Mouse (Mus musculus) midbrain, embryonic 14.5 days (tissue): ENCODE data around the gene Bcl2a1a. TPM values are rescaled to one million over a fixed set of nuclear protein-coding genes. Genes with fewer than 3 reads are reported as not detected.
"Not testable (repeated sequence)": the region's sequence is repeated elsewhere in the genome, so short reads cannot be mapped to it uniquely, and the experiment has no call there.

Source experiments
- ATAC-seq: fragments of 200-750 bp; cut with Nextera tagmentation; 2 replicates; pipeline ENCODE4 v1.8.0; 2017; ENCODE audit warnings: moderate number of reproducible peaks, moderate library complexity; ENCODE audit not compliant: low FRiP score, low TSS enrichment
- DNase-seq: peaks from one replicate; pipeline ENCODE4 v3.0.0-alpha.2; 2015
- H3K27ac ChIP-seq: fragments of 300-500 bp; sonication (generic); replicated peaks from 2 replicates; pipeline ENCODE4 v1.5.1; 2014; ENCODE audit warnings: mild to moderate bottlenecking, low read depth, low read length, moderate library complexity
- H3K27me3 ChIP-seq: fragments of 300-500 bp; sonication (generic); 2 replicates; pipeline ENCODE4 v1.6.1; 2014; ENCODE audit warnings: low read length, control low read depth, mixed read lengths; ENCODE audit not compliant: control insufficient read depth, insufficient read depth
- H3K36me3 ChIP-seq: fragments of 300-500 bp; sonication (generic); 2 replicates; pipeline ENCODE4 v1.6.1; 2014; ENCODE audit warnings: low read length, control low read depth; ENCODE audit not compliant: control insufficient read depth, insufficient read depth
- H3K4me1 ChIP-seq: fragments of 300-500 bp; sonication (generic); 2 replicates; pipeline ENCODE4 v1.6.1; 2014; ENCODE audit warnings: mild to moderate bottlenecking, antibody characterized with exemption, low read length, control low read depth; ENCODE audit not compliant: control insufficient read depth, insufficient read depth
- H3K4me2 ChIP-seq: fragments of 300-500 bp; sonication (generic); 2 replicates; pipeline ENCODE4 v1.6.1; 2014; ENCODE audit warnings: mild to moderate bottlenecking, low read length, moderate library complexity
- H3K4me3 ChIP-seq: fragments of 300-500 bp; sonication (generic); replicated peaks from 2 replicates; pipeline ENCODE4 v1.5.1; 2014; ENCODE audit warnings: low read depth, low read length
- H3K9ac ChIP-seq: fragments of 300-500 bp; sonication (generic); replicated peaks from 2 replicates; pipeline ENCODE4 v1.6.1; 2014; ENCODE audit warnings: mild to moderate bottlenecking, low read length, moderate library complexity
- H3K9me3 ChIP-seq: fragments of 300-500 bp; sonication (generic); 2 replicates; pipeline ENCODE4 v1.6.1; 2016; ENCODE audit warnings: low read length, control low read depth, mixed read lengths; ENCODE audit not compliant: control insufficient read depth
- WGBS: fragments of 180-500 bp; shearing (Covaris S2); extraction: QIAGEN DNeasy Blood & Tissue Kit; methylation state at CpG from one replicate; pipeline ENCODE4 v1.1.7; 2014; 5-methylcytosine and 5-hydroxymethylcytosine counted together
- polyA plus RNA-seq: library from polyadenylated mRNA; unstranded; fragments of >200 nt; fragmentation: Nextera tagmentation; extraction: Ambion mirVana; gene quantifications from 2 replicates; pipeline ENCODE4 v1.2.1, GENCODE M21; 2014

Bcl2a1a gene
- polyA plus RNA-seq, 1 experiment from 2014 or later = not detected

DNA sequence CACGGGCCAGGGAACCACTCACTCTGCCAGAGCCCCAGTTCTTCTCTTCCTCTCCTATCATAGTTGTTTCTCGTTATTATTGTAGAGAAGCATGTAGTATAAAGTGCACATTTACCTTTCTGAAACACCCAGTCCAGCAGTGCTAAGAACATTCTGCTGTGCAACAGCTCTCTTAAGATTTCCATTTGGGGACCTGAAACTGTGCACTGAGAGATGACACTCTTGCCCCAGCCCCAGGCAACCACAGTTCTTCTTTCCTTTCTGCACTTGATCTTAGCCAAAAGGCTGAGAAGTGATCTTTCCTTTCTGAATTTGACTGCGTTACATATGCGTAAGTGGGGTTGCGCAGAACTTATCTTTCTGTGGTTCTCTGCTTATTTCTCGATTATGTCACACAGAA, 9.8 kb downstream of the Bcl2a1a start:
- not testable (repeated sequence) for ATAC-seq, H3K27ac ChIP-seq, H3K4me3 ChIP-seq, H3K4me2 ChIP-seq, H3K27me3 ChIP-seq, H3K4me1 ChIP-seq, H3K9me3 ChIP-seq, H3K36me3 ChIP-seq, DNase-seq, H3K9ac ChIP-seq
- WGBS = no CpG with 5 or more reads among the region's 6 CpGs

DNA sequence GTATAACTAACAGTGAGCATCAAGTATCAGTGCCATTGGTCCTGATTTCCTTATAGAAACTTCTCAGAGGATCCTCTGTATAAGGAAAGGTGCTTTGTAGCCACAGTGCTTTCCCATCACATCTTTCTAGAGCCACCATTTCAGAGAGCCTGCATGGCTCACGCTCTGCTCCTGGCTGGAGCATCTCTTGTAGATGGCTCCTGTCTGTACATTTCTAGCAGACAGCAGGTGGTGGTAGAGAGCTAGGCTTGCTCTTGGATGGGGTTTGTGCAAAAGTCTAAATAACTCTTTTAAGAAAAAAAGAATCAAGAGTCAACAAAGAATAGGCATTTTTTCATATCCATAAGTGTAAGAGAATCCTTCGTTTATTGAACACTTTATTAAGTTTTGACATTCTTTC, 12.8 kb downstream of the Bcl2a1a start:
- H3K4me2 ChIP-seq, H3K4me1 ChIP-seq, ATAC-seq, H3K9me3 ChIP-seq, H3K9ac ChIP-seq, H3K27me3 ChIP-seq, H3K27ac ChIP-seq, H3K4me3 ChIP-seq, H3K36me3 ChIP-seq, DNase-seq: not testable (repeated sequence)
- WGBS = no CpG with 5 or more reads among the region's 2 CpGs

DNA sequence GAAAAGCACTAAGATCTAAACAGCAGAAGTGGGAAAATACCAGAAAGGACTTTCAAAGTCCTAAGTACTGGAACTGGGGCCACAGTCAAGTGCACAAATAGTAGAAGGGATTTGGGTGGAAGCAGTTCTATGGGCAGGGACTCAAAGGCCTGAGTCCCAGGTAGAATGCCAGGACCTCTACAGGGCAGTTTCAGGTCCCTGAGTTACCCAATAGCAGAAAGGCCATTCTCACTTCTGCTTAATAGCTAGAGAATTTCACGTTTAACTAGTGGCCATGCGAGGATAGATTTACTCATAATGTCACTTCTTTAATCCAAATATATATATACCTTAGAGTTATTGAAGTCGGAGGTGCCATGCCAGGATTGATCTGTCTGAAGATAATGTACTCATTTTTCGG, 20.2 kb downstream of the Bcl2a1a start:
- H3K27ac ChIP-seq, ATAC-seq, H3K36me3 ChIP-seq, H3K9ac ChIP-seq, H3K27me3 ChIP-seq, H3K4me2 ChIP-seq, H3K4me3 ChIP-seq, H3K4me1 ChIP-seq, H3K9me3 ChIP-seq, DNase-seq: not testable (repeated sequence)
- 81% methylated on average over 4 of the region's 4 CpGs for WGBS

DNA sequence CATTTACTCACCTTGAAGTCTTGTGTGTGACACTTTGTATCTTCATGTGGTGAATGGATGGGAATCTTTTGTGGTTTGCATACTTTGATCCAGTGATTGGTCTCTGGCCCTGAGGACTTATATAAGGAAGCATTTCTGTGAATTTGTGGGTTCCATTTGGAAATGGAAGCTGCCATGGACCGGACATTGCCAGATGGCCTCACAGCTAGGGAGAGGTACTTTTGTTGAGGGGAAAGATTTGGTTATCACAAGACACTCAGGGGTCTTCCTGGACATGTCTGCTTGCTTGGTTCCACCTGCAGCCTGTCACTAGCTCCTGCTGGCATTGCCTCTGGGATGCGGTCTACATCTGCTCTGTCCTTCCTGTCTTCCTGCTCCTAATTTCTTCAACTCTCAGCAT, 23.1 kb downstream of the Bcl2a1a start:
- not testable (repeated sequence) for H3K36me3 ChIP-seq, H3K27ac ChIP-seq, H3K4me2 ChIP-seq, DNase-seq, H3K4me1 ChIP-seq, H3K27me3 ChIP-seq, H3K9me3 ChIP-seq, H3K4me3 ChIP-seq, H3K9ac ChIP-seq, ATAC-seq
- WGBS = 91% methylated on average over 2 of the region's 2 CpGs

DNA sequence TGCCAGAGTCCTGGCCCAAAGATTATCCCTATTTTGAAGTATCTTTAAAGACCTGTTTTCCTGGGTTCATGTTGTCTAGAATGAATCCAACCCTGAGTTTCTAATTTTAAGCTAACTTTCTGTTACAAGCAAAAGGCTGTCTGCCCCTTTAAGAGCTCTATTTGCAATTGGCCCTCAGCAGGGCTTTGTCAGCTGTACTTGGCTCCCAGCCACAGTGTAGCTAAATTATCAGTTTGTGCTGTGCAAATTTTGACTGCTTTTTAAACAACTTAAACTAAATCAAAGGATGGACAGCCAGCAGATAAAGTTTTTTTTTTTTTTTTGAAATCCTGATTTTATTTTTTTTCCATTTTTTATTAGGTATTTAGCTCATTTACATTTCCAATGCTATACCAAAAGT, 44.8 kb downstream of the Bcl2a1a start:
- H3K27me3 ChIP-seq, H3K4me1 ChIP-seq, ATAC-seq, H3K36me3 ChIP-seq, H3K9ac ChIP-seq, H3K27ac ChIP-seq, H3K9me3 ChIP-seq, H3K4me2 ChIP-seq, H3K4me3 ChIP-seq: not testable (repeated sequence)
- peak; percentile 1 for DNase-seq

Other genes starting within 250 kb of the Bcl2a1a start
- gene Mthfsl, start 236.6 kb upstream of the Bcl2a1a start, polyA plus RNA-seq = 40.7 and 42.9 TPM in 2 replicates
- 0.25 TPM in 1 of 2 replicates, not detected in the other for gene Bcl2a1d, start 225.0 kb upstream of the Bcl2a1a start, polyA plus RNA-seq
- gene Trim43c, start 117.7 kb upstream of the Bcl2a1a start, polyA plus RNA-seq = not detected in 2 replicates
- not detected in 2 replicates for gene Trim43b, start 135.9 kb downstream of the Bcl2a1a start, polyA plus RNA-seq
- gene Bcl2a1b, start 242.3 kb downstream of the Bcl2a1a start, polyA plus RNA-seq = 0.55 and 1.9 TPM in 2 replicates
- gene Gm29094, start 242.5 kb downstream of the Bcl2a1a start, polyA plus RNA-seq = 0.43 and 0.76 TPM in 2 replicates